Mouse (Mus musculus): ENCODE measurements around the gene Dnah3. TPM values are rescaled to one million over a fixed set of nuclear protein-coding genes. Genes with fewer than 3 reads are reported as not detected.

Gene Dnah3
- polyA plus RNA-seq, 1 experiment from 2014 or later: not detected

DNA sequence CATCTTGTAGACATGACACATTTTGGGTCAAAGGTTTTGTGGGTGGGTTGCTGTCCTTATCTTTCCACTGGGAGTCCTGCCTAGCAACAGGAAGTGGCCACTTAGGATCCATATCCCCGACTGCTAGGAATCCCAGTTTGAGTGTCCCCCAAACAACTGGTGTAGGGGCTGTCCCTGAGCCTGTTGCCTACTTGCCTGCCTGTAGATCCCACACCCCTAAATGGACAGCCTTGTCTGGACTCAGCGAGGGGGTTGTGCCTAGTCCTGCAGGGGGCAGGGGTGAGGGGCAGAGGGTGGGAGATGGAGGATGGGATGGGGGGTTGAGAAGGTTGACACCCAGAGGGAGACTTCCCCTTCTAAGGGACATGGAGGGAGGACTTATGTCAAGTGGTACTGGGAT is 125.8 kb downstream of the Dnah3 start:
- Histone ChIP-seq H3K9ac (no peak overlapping the region), H3K4me1 (no peaks in the 10 kb centered on the region), H3K9me3 (no peaks in the 10 kb centered on the region), H3K27ac (no peak overlapping the region), H3K4me2 (no peak overlapping the region), H3K36me3 (no peaks in the 10 kb centered on the region), H3K27me3 (no peaks in the 10 kb centered on the region), H3K4me3 (no peak overlapping the region)
- 72% methylated on average over 2 of the region's 2 CpGs for WGBS
- ATAC-seq (ENCODE audit: insufficient number of reproducible peaks, low FRiP score, low TSS enrichment, low read depth): no peak

DNA sequence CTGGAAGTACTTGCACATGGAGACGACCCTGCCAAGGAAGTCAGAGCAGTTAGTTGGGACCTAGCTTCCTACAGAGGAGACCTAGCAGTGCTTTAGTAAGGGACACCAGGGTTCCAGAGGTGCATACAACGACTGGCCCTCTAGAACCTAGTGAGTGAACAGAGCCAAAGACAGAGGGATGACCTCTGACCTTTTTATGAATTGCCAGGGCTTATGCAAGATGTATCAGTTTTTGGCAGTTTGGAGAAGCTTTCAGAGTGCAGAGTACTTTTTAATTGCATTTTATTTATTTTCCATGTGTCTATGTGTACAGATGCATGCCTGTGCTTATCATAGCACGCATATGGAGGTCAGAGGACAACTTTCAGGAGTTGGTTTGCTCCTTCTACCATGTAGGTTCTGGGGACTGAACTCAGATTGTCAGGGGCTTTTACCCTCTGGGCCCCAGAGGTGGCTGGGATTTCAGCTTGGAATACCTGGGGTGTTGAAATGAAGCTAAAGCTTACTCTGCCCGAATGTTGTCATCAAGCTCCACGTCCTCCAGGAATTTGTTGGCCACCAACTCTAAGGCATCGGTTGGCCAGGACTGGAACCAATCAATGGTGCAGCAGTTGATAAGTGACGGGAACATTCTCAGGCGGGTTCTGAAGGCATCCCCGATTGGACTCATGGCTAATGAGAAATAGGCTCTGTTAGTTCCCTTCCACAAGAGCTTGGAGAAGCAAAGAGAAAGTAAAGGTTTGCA is 129.3 kb downstream of the Dnah3 start:
- no peak overlapping the region for H3K27ac ChIP-seq
- no peaks in the 10 kb centered on the region for H3K9me3 ChIP-seq
- no peak for ATAC-seq (ENCODE audit: insufficient number of reproducible peaks, low FRiP score, low TSS enrichment, low read depth)
- H3K4me3 ChIP-seq: no peak overlapping the region
- WGBS: 80% methylated on average over 9 of the region's 9 CpGs
- H3K9ac ChIP-seq: no peak overlapping the region
- no peak overlapping the region for H3K4me2 ChIP-seq
- H3K36me3 ChIP-seq: no peaks in the 10 kb centered on the region
- no peaks in the 10 kb centered on the region for H3K27me3 ChIP-seq
- H3K4me1 ChIP-seq: no peaks in the 10 kb centered on the region

DNA sequence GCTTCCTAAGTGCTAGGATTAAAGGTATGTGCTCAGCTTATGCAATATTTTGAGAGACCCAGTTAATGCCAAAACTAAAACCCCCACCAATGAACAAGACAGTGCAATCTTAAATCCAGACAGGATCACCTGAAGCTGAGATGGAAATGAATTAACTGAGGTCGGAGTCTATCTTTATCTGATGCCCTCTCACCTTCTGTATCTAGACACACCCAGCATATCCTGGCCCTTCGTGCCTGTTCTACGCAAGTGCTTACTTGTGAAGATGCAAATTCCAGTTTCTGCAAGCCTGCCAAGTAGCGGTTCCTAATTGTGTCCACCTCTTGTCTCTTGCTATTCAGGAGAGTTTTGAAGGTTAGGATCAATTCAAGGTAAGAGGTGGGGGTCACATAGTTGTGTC is 129.9 kb downstream of the Dnah3 start:
- H3K36me3 ChIP-seq: no peaks in the 10 kb centered on the region
- H3K4me1 ChIP-seq: no peaks in the 10 kb centered on the region
- no peaks in the 10 kb centered on the region for H3K27me3 ChIP-seq
- H3K4me3 ChIP-seq: no peak overlapping the region
- H3K27ac ChIP-seq: no peak overlapping the region
- no peak for ATAC-seq (ENCODE audit: insufficient number of reproducible peaks, low FRiP score, low TSS enrichment, low read depth)
- WGBS: 85% methylated on average over 4 of the region's 4 CpGs
- H3K4me2 ChIP-seq: no peak overlapping the region
- H3K9ac ChIP-seq: no peak overlapping the region
- H3K9me3 ChIP-seq: no peaks in the 10 kb centered on the region

DNA sequence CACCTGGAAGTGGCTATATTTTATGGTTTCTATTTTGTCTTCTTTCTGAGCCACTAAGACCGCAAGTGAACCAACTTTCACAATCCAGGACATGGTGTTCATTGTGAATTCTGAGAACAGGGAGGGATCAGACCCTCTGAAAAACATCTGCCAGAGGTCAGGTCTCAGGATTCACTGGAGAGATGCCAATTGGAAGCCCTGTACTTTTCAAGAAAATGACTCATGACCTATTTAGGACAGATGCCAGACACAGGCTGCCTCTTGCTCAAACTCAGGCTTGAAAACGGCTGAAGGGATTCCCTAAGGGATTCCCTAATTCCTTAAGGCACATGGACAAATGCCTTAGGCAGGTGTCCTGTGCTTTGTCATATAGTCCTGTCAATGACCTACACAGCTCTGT is 134.0 kb downstream of the Dnah3 start:
- Histone ChIP-seq H3K4me2 (no peak overlapping the region), H3K36me3 (no peaks in the 10 kb centered on the region), H3K9ac (no peak overlapping the region), H3K27me3 (no peaks in the 10 kb centered on the region), H3K4me3 (no peak overlapping the region), H3K27ac (no peak overlapping the region), H3K9me3 (no peaks in the 10 kb centered on the region), H3K4me1 (no peaks in the 10 kb centered on the region)
- ATAC-seq (ENCODE audit: insufficient number of reproducible peaks, low FRiP score, low TSS enrichment, low read depth): no peak
- 46% methylated on average over 2 of the region's 2 CpGs for WGBS

DNA sequence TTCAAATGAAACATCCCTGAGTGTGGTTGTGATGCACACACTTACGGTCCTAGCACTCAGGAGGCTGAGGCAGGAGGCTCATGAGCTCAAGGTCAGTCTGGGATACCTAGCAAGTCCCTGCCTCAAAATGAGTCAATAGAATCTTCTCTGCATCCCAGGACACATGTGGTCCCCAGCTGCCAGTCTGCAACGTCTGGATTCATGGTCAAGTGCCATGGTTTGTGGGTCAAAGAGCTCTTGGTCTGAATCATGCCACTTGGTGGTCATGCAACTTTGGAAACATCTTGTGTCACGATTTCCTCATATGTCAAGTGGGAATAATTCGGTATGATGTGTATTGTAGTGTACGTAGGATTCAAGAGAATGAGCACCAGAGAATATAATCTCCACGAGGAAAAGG is 134.5 kb downstream of the Dnah3 start:
- ATAC-seq (ENCODE audit: insufficient number of reproducible peaks, low FRiP score, low TSS enrichment, low read depth): no peak

DNA sequence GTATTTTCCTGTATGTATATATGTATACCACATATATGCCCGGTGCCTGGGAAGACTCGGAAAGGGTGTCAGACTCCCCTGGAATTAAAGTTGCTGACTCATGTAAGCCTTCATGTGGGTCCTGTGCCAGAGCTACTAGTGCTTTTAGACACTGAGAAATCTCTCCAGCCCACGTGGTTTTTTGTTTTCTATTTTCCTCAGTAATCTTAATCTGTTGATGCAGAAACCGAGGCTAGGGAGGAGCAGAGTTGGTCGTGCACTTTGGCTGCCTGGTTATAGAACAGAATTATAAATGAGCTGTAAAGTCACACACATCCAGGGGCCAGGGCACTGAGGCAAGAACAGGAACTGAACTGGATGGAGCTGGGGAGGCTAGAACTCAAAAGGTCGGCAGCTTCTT is 135.1 kb downstream of the Dnah3 start:
- Histone ChIP-seq H3K27ac (no peak overlapping the region), H3K36me3 (no peaks in the 10 kb centered on the region), H3K9me3 (no peaks in the 10 kb centered on the region), H3K4me2 (no peak overlapping the region), H3K27me3 (no peaks in the 10 kb centered on the region), H3K4me1 (no peaks in the 10 kb centered on the region), H3K9ac (no peak overlapping the region), H3K4me3 (no peak overlapping the region)
- 71% methylated on average over 6 of the region's 6 CpGs for WGBS
- ATAC-seq (ENCODE audit: insufficient number of reproducible peaks, low FRiP score, low TSS enrichment, low read depth): no peak

More for the DNA sequence above, 134.5 kb downstream of the Dnah3 start:
- H3K36me3 ChIP-seq: no peaks in the 10 kb centered on the region
- H3K9ac ChIP-seq: no peak overlapping the region
- no peaks in the 10 kb centered on the region for H3K9me3 ChIP-seq
- 77% methylated on average over 6 of the region's 6 CpGs for WGBS
- H3K4me3 ChIP-seq: no peak overlapping the region
- H3K4me2 ChIP-seq: no peak overlapping the region
- no peak overlapping the region for H3K27ac ChIP-seq
- H3K27me3 ChIP-seq: no peaks in the 10 kb centered on the region
- no peaks in the 10 kb centered on the region for H3K4me1 ChIP-seq

DNA sequence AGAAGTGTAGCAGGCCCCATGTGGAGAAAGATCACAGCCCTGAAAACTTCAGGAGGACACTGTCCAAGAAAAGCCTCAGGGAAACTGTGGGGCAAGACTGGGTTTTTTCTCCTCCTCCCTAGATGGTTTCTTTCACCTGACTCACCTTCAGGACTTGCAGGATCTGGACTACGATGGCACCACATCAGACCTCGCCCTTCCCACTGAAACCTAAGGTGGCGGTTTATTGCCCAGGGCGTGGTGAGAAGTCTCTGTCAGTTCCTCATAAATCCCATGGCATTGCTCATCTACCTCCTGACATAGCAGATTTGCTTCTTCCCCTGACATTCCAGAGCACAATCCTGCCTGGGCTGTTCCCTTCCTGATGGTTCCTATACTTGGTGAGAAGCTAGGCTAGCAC is 135.6 kb downstream of the Dnah3 start:
- no peak overlapping the region for H3K4me3 ChIP-seq
- ATAC-seq (ENCODE audit: insufficient number of reproducible peaks, low FRiP score, low TSS enrichment, low read depth): no peak
- no peaks in the 10 kb centered on the region for H3K9me3 ChIP-seq
- no peaks in the 10 kb centered on the region for H3K4me1 ChIP-seq
- H3K9ac ChIP-seq: no peak overlapping the region
- WGBS: 69% methylated on average over 4 of the region's 4 CpGs
- H3K4me2 ChIP-seq: no peak overlapping the region
- H3K27me3 ChIP-seq: no peaks in the 10 kb centered on the region
- no peaks in the 10 kb centered on the region for H3K36me3 ChIP-seq
- H3K27ac ChIP-seq: no peak overlapping the region

DNA sequence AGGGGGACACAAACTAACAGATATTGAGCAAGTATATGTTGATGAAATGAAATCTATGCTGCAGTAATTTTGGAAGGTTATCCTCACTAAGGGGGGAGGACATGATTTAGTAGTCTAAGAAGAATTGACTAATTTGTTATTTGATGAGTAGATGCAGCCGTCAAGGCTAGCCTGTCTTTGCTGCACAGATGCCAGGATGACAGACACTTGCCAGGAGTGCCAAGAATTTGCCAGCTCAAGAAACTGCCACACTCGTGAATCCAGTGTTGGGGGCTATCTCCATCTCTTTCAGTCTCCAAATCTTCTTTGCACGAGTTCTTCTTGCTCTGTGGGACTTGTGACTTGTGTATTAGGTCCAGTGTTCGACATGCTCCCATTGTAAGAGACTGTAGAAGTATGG is 136.0 kb downstream of the Dnah3 start:
- Histone ChIP-seq H3K9ac (no peak overlapping the region), H3K4me2 (no peak overlapping the region), H3K4me3 (no peak overlapping the region), H3K36me3 (no peaks in the 10 kb centered on the region), H3K9me3 (no peaks in the 10 kb centered on the region), H3K27ac (no peak overlapping the region), H3K27me3 (no peaks in the 10 kb centered on the region), H3K4me1 (no peaks in the 10 kb centered on the region)
- no peak for ATAC-seq (ENCODE audit: insufficient number of reproducible peaks, low FRiP score, low TSS enrichment, low read depth)
- 60% methylated on average over 4 of the region's 4 CpGs for WGBS

DNA sequence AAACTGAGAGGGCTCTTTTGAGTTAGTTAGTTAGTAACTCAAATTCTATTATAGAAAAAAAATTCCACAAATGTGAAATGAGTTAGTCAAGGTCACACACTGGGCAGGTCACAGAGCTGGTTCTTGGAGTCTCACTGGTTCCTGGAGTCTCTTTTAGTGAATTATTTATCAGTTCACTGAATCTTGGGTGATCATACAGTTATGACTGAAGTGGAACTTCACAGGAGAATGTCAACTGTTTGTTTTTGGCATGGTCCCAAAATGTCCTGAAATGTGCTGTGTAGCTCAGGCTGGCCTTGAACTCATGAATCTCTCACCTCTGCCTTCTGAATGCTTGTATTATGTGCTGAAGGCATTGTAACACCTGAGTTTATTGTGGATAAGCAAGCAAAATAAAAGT is 137.7 kb downstream of the Dnah3 start:
- no peak for ATAC-seq (ENCODE audit: insufficient number of reproducible peaks, low FRiP score, low TSS enrichment, low read depth)
- Histone ChIP-seq H3K9me3 (no peaks in the 10 kb centered on the region), H3K4me2 (no peak overlapping the region)

DNA sequence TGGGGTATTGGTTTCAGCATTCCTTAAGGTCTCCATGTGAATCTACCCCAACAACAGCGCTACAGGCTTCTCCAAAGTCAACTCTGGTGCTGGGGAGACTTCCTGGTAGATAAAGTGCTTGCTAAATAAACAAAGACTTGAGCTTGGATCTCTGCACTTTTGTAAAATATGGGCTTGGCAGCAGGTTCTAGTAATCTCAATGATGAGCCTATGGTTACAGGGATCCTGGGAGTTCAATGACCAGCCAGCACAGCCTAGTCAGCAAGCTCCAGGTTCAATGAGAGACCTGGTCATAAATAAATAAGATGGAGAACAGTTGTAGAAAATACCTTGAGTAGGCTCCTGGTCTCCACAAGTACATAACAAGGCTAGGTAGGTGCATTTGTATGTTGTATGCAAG is 141.0 kb downstream of the Dnah3 start:
- no peak for ATAC-seq (ENCODE audit: insufficient number of reproducible peaks, low FRiP score, low TSS enrichment, low read depth)
- no peak overlapping the region for H3K4me2 ChIP-seq
- 89% methylated on average over 1 of the region's 1 CpGs for WGBS
- H3K27me3 ChIP-seq: no peaks in the 10 kb centered on the region
- H3K9ac ChIP-seq: no peak overlapping the region
- no peaks in the 10 kb centered on the region for H3K4me1 ChIP-seq
- no peaks in the 10 kb centered on the region for H3K9me3 ChIP-seq
- H3K36me3 ChIP-seq: no peaks in the 10 kb centered on the region
- H3K4me3 ChIP-seq: no peak overlapping the region
- H3K27ac ChIP-seq: no peak overlapping the region

More for the DNA sequence above, 137.7 kb downstream of the Dnah3 start:
- Histone ChIP-seq H3K27me3 (no peaks in the 10 kb centered on the region), H3K36me3 (no peaks in the 10 kb centered on the region), H3K9ac (no peak overlapping the region), H3K4me3 (no peak overlapping the region), H3K27ac (no peak overlapping the region), H3K4me1 (no peaks in the 10 kb centered on the region)

DNA sequence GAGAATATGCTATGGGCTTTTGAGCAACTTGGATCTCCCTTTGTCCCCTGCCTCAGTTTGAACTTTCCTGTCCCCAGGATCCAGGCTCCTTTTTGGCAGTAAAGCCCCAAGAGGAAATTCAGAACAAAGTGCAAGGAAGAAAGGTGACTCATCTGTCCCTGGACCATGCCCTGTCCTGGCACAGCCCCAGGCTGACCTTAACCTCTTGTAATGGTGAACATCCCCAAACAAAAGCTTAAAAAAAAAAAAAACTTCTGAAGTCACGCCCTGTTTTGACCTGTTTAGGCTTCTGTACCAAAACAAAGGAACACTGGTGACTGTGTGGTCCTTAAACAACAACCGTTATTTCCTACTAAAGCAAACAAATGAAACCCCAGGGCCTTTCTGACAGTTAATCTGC is 153.5 kb downstream of the Dnah3 start:
- H3K4me3 ChIP-seq: no peak overlapping the region
- no peaks in the 10 kb centered on the region for H3K27me3 ChIP-seq
- no peaks in the 10 kb centered on the region for H3K36me3 ChIP-seq
- no peaks in the 10 kb centered on the region for H3K4me1 ChIP-seq
- H3K4me2 ChIP-seq: no peak overlapping the region
- H3K9me3 ChIP-seq: no peaks in the 10 kb centered on the region
- no peak overlapping the region for H3K9ac ChIP-seq
- H3K27ac ChIP-seq: no peak overlapping the region
- 52% methylated on average over 2 of the region's 2 CpGs for WGBS
- ATAC-seq (ENCODE audit: insufficient number of reproducible peaks, low FRiP score, low TSS enrichment, low read depth): no peak

DNA sequence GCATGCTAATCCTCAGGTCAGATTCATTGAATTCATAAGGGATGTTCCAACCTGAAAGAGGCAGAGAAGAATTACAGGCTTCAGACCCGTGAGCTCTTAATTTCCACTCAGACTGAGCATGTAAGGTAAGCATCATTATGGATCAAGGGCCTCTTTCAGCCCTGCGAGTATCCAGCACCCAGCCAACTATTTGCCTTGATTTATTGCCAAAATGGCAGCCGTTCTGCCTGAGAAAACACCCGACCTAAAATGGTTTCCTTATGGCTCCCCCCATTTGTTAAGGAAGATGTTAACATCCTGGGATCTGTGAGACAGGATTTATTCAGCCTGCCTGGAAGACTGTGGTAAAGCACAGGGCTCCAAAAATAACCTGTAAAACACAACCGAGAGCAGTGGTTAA is 158.0 kb downstream of the Dnah3 start:
- H3K9ac ChIP-seq: no peak overlapping the region
- H3K4me1 ChIP-seq: no peaks in the 10 kb centered on the region
- no peak for ATAC-seq (ENCODE audit: insufficient number of reproducible peaks, low FRiP score, low TSS enrichment, low read depth)
- no peak overlapping the region for H3K4me2 ChIP-seq
- no peak overlapping the region for H3K4me3 ChIP-seq
- H3K9me3 ChIP-seq: no peaks in the 10 kb centered on the region
- no peaks in the 10 kb centered on the region for H3K36me3 ChIP-seq
- H3K27ac ChIP-seq: no peak overlapping the region
- H3K27me3 ChIP-seq: no peaks in the 10 kb centered on the region
- WGBS: 45% methylated on average over 5 of the region's 5 CpGs

DNA sequence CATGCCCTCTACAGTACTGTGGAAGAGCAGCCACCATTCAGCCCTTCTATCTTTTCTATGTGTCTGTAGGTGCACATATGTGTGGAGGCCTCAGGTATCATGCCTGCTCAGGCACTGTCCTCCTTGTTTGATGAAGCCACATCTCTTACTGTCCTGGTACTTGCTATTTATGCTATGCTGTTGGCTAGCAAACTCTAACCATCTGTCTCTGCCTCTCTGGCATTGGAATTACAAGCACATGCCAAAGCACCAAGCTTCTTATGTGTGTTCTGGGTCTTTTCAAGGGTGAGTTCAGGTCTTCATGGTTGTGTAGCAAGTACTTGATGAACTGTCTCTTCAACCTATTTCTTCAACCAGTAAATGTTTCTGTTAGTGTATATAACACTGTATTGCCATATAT is 158.8 kb downstream of the Dnah3 start:
- Histone ChIP-seq H3K4me1 (no peaks in the 10 kb centered on the region), H3K4me2 (no peak overlapping the region), H3K27me3 (no peaks in the 10 kb centered on the region), H3K36me3 (no peaks in the 10 kb centered on the region), H3K9me3 (no peaks in the 10 kb centered on the region), H3K4me3 (no peak overlapping the region), H3K9ac (no peak overlapping the region), H3K27ac (no peak overlapping the region)
- ATAC-seq (ENCODE audit: insufficient number of reproducible peaks, low FRiP score, low TSS enrichment, low read depth): no peak
